Mouse (Mus musculus) MEL (cell line): ENCODE results near the gene Zfp683. TPM values are rescaled to one million over a fixed set of nuclear protein-coding genes. Genes with fewer than 3 reads are reported as not detected.

ENCODE experiments used
- DNase-seq: peaks from one replicate; pipeline ENCODE4 v3.0.0; 2011; ENCODE audit warnings: low read depth, low spot score
- H3K27ac ChIP-seq: 2 replicates; pipeline ENCODE4 v1.5.1; 2012; ENCODE audit warnings: low read depth, mild to moderate bottlenecking, control low read depth, low read length, moderate library complexity; ENCODE audit not compliant: control insufficient read depth
- H3K27me3 ChIP-seq, 2 experiments: fragments of 150-350 bp in 1 of 2; sonication (generic) in 1 of 2; 2 replicates each; pipeline ENCODE4 v1.6.1; 2012; ENCODE audit warnings: low read length in 2 of 2, mild to moderate bottlenecking in 2 of 2, improper control_type of control experiment in 1 of 2, moderate library complexity in 1 of 2; ENCODE audit not compliant: insufficient read depth in 2 of 2, control insufficient read depth in 1 of 2
- H3K36me3 ChIP-seq, 2 experiments: 2 replicates each; pipeline ENCODE4 v1.6.1; 2012 to 2014; ENCODE audit warnings: low read length in 2 of 2, improper control_type of control experiment in 1 of 2, inconsistent platforms in 1 of 2, mild to moderate bottlenecking in 1 of 2; ENCODE audit not compliant: insufficient read depth in 2 of 2, control insufficient read depth in 1 of 2
- H3K4me1 ChIP-seq, 2 experiments: fragments of 150-350 bp in 1 of 2; sonication (generic) in 1 of 2; 2 replicates each; pipeline ENCODE4 v1.6.1; 2012; ENCODE audit warnings: low read length in 2 of 2, improper control_type of control experiment in 1 of 2, mild to moderate bottlenecking in 1 of 2; ENCODE audit not compliant: insufficient read depth in 2 of 2, control insufficient read depth in 1 of 2
- H3K4me3 ChIP-seq, 2 experiments: fragments of 150-350 bp in 1 of 2; sonication (generic) in 1 of 2; 2 replicates each; pipeline ENCODE4 v1.5.1; 2012; ENCODE audit warnings: low read depth in 2 of 2, low read length in 2 of 2, mild to moderate bottlenecking in 2 of 2, moderate library complexity in 2 of 2, control low read depth in 1 of 2, improper control_type of control experiment in 1 of 2; ENCODE audit not compliant: control insufficient read depth in 1 of 2, insufficient read depth in 1 of 2
- H3K79me2 ChIP-seq: 2 replicates; pipeline ENCODE4 v1.6.1; 2012; ENCODE audit warnings: mild to moderate bottlenecking, low read length, moderate library complexity; ENCODE audit not compliant: control insufficient read depth, poor library complexity, insufficient read depth
- H3K9ac ChIP-seq: 2 replicates; pipeline ENCODE4 v1.6.1; 2012; ENCODE audit warnings: low read depth, mild to moderate bottlenecking, control low read depth, low read length, moderate library complexity; ENCODE audit not compliant: control insufficient read depth, poor library complexity, severe bottlenecking
- H3K9me3 ChIP-seq: fragments of 150-350 bp; sonication (generic); replicated peaks from 2 replicates; pipeline ENCODE4 v1.6.1; 2012; ENCODE audit warnings: mild to moderate bottlenecking, low read length, improper control_type of control experiment, moderate library complexity; ENCODE audit not compliant: insufficient read depth
- BHLHE40 ChIP-seq: IDR thresholded peaks from 2 replicates; pipeline ENCODE4 v1.6.1; 2012; ENCODE audit warnings: low read depth, mild to moderate bottlenecking, inconsistent platforms, low read length, improper control_type of control experiment, borderline replicate concordance
- CHD2 ChIP-seq: IDR thresholded peaks from 2 replicates; pipeline ENCODE4 v1.6.1; 2011; ENCODE audit warnings: low read length, improper control_type of control experiment
- CTCF ChIP-seq, 3 experiments: IDR thresholded peaks in 2 of 3; conservative IDR thresholded peaks in 1 of 3; 2 replicates each; pipeline ENCODE4 v1.5.1; 2011 to 2012; ENCODE audit warnings: low read length in 3 of 3, low read depth in 2 of 3, mild to moderate bottlenecking in 2 of 3, improper control_type of control experiment in 1 of 3, inconsistent platforms in 1 of 3, mixed read lengths in 1 of 3, moderate library complexity in 1 of 3; ENCODE audit not compliant: control insufficient read depth in 1 of 3, insufficient read depth in 1 of 3, poor library complexity in 1 of 3, severe bottlenecking in 1 of 3
- E2F4 ChIP-seq: IDR thresholded peaks from 2 replicates; pipeline ENCODE4 v1.6.1; 2011; ENCODE audit warnings: low read depth, low read length, improper control_type of control experiment, borderline replicate concordance
- ELF1 ChIP-seq: IDR thresholded peaks from 2 replicates; pipeline ENCODE4 v1.6.1; 2014; ENCODE audit warnings: low read depth, mild to moderate bottlenecking, inconsistent platforms, low read length, improper control_type of control experiment, moderate library complexity
- EP300 ChIP-seq, 2 experiments: IDR thresholded peaks; 2 replicates each; pipeline ENCODE4 v1.6.1; 2011; ENCODE audit warnings: improper control_type of control experiment in 2 of 2, low read length in 2 of 2, low read depth in 1 of 2, mild to moderate bottlenecking in 1 of 2
- GATA1 ChIP-seq: IDR thresholded peaks from 2 replicates; pipeline ENCODE4 v1.6.1; 2011; ENCODE audit warnings: low read depth, low read length, improper control_type of control experiment
- HCFC1 ChIP-seq: IDR thresholded peaks from 2 replicates; pipeline ENCODE4 v1.6.1; 2012; ENCODE audit warnings: low read depth, mild to moderate bottlenecking, inconsistent platforms, low read length, improper control_type of control experiment, moderate library complexity
- MAFK ChIP-seq: IDR thresholded peaks from 2 replicates; pipeline ENCODE4 v1.6.1; 2011; ENCODE audit warnings: low read depth, mild to moderate bottlenecking, low read length, improper control_type of control experiment, borderline replicate concordance
- MAZ ChIP-seq: IDR thresholded peaks from 2 replicates; pipeline ENCODE4 v1.6.1; 2012; ENCODE audit warnings: low read depth, mild to moderate bottlenecking, inconsistent platforms, low read length, improper control_type of control experiment
- MEF2A ChIP-seq: IDR thresholded peaks from 2 replicates; pipeline ENCODE4 v1.6.1; 2014; ENCODE audit warnings: low read depth, mild to moderate bottlenecking, inconsistent platforms, low read length, improper control_type of control experiment; ENCODE audit not compliant: poor library complexity, insufficient replicate concordance, severe bottlenecking; ENCODE audit errors: extremely low read depth
- MYB ChIP-seq: IDR thresholded peaks from 2 replicates; pipeline ENCODE4 v1.6.1; 2011; ENCODE audit warnings: mild to moderate bottlenecking, low read depth, low read length, improper control_type of control experiment
- MYC ChIP-seq: IDR thresholded peaks from 2 replicates; pipeline ENCODE4 v1.6.1; 2011; ENCODE audit warnings: low read depth, mild to moderate bottlenecking, low read length, improper control_type of control experiment, moderate library complexity
- NELFE ChIP-seq: IDR thresholded peaks from 2 replicates; pipeline ENCODE4 v1.6.1; 2011; ENCODE audit warnings: low read depth, low read length, improper control_type of control experiment
- POLR2A ChIP-seq, 2 experiments: IDR thresholded peaks; 2 replicates each; pipeline ENCODE4 v1.6.1; 2011 to 2012; ENCODE audit warnings: low read length in 2 of 2, mild to moderate bottlenecking in 2 of 2, control low read depth in 1 of 2, improper control_type of control experiment in 1 of 2, low read depth in 1 of 2, moderate library complexity in 1 of 2; ENCODE audit not compliant: control insufficient read depth in 1 of 2, insufficient read depth in 1 of 2, poor library complexity in 1 of 2
- RCOR1 ChIP-seq: IDR thresholded peaks from 2 replicates; pipeline ENCODE4 v1.6.1; 2012; ENCODE audit warnings: low read depth, mild to moderate bottlenecking, inconsistent platforms, low read length, improper control_type of control experiment
- SIN3A ChIP-seq: IDR thresholded peaks from 2 replicates; pipeline ENCODE4 v1.6.1; 2012; ENCODE audit warnings: low read length, improper control_type of control experiment, inconsistent platforms
- SMC3 ChIP-seq: IDR thresholded peaks from 2 replicates; pipeline ENCODE4 v1.6.1; 2011; ENCODE audit warnings: low read depth, low read length, improper control_type of control experiment
- TAL1 ChIP-seq: IDR thresholded peaks from 2 replicates; pipeline ENCODE4 v1.6.1; 2012; ENCODE audit warnings: mild to moderate bottlenecking, inconsistent platforms, low read length, moderate library complexity, mixed read lengths
- TBP ChIP-seq: IDR thresholded peaks from 2 replicates; pipeline ENCODE4 v1.8.0; 2011; ENCODE audit warnings: low read depth, low read length, improper control_type of control experiment
- TCF12 ChIP-seq: IDR thresholded peaks from 2 replicates; pipeline ENCODE4 v1.6.1; 2014; ENCODE audit warnings: low read depth, mild to moderate bottlenecking, inconsistent platforms, low read length, improper control_type of control experiment, moderate library complexity
- UBTF ChIP-seq: IDR thresholded peaks from 2 replicates; pipeline ENCODE4 v1.6.1; 2012; ENCODE audit warnings: low read depth, mild to moderate bottlenecking, inconsistent platforms, low read length, improper control_type of control experiment, moderate library complexity, borderline replicate concordance; ENCODE audit not compliant: insufficient read depth
- ZMIZ1 ChIP-seq: IDR thresholded peaks from 2 replicates; pipeline ENCODE4 v1.6.1; 2012; ENCODE audit warnings: low read depth, mild to moderate bottlenecking, inconsistent platforms, low read length, improper control_type of control experiment, moderate library complexity
- ZNF384 ChIP-seq: IDR thresholded peaks from 2 replicates; pipeline ENCODE4 v1.6.1; 2012; ENCODE audit warnings: low read depth, mild to moderate bottlenecking, inconsistent platforms, low read length, improper control_type of control experiment
- polyA plus RNA-seq, 2 experiments: library from polyadenylated mRNA; stranded (reverse) in 1 of 2; unstranded in 1 of 2; fragments of >175 nt in 1 of 2; fragments of >200 nt in 1 of 2; gene quantifications; 2 replicates each; pipeline versions ENCODE4 v1.2.1 to v1.2.4; 2012; ENCODE audit warnings: low replicate concordance in 2 of 2, low read depth in 1 of 2; ENCODE audit not compliant: insufficient read length in 2 of 2, insufficient read depth in 1 of 2, missing spikeins in 1 of 2
- total RNA-seq: library from RNA; depleted of rRNA; stranded (reverse); fragments of 300-350 nt; gene quantifications from 2 replicates; pipeline ENCODE4 v1.2.3, GENCODE M21; 2012

Gene Zfp683
- total and polyA plus RNA-seq, 3 experiments = not detected

DNA sequence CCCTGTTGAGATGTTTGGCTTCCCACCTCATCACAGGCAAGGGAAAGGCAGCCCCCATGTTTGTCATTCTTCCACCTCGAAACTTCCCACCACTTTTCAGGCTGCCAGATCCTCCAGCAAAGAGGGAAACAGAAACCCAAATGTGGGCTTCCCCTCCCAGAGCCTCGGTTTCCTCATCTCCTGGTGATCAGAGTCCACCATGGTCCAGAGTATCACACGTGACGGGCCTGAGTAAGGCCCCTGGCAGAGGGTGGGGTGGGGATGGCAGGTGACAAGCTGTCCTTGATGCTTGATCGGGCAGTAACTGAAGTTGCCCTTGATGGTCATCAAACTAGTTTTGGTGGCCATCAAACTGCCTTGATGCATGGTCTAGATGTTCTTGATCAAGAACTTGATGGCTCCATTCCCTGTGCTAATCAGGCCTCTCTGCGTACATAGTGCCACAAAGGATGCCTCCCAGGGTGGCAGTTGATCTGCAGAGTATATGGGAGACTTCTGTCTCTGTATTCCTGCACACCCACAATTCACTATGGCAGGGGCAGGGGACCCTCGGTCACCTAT is 40.4 kb downstream of the Zfp683 start:
- DNase-seq = no peak
- TF ChIP-seq MYB = no peak
- TF ChIP-seq MEF2A = no peak
- TF ChIP-seq UBTF = no peak
- Histone ChIP-seq H3K9me3 (no peaks in the 10 kb centered on the region), H3K4me1 (peaks cover 6 to 21% of the 10 kb centered on the region in 2 experiments), H3K79me2 (no peaks in the 10 kb centered on the region), H3K27me3 (no peaks in the 10 kb centered on the region), H3K9ac (no peak overlapping the region), H3K4me3 (no peak overlapping the region), H3K36me3 (peaks cover 0 to 11% of the 10 kb centered on the region in 2 experiments; a peak in 2 of 4 replicates), H3K27ac (no peak overlapping the region)

DNA sequence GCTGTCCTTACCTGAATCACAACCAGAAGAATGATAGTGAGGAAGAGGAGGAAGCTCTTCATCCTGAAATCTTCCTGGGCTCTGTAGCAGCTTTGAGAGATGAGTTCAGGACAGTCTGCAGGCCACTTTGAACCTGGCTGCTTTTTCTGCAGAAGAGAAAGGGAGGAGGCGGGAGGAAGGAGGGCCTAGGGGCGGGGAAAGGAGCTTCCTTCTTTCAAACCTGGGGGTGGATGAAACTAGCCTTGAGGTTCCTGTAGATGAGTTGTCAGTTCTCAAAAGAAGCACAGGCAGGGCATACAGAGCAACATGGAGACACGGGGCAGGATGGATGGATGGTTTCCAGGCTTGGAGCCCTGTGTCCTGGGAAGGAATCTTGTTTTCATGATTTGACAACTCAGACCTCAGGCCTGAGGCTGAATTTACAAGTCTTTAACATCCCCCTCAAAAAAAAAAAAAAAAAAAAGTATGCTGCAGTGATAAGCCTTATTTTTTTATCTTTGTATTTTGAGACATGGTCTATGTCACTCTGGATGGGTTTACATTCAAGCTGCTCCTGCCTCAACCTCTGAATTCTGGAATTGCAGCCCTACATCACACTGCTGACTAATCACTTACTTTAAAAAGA is 41.4 kb downstream of the Zfp683 start, which contains the start of gene Cd52:
Gene Cd52 (minus strand): TSS at position 160 of the 625 bp plus-strand sequence.
- Histone ChIP-seq H3K27ac (no peak within 1 kb of the TSS; the same call in 1 of the 2 replicates), H3K79me2 (no peaks in the 10 kb centered on the region), H3K9ac (no peak within 1 kb of the TSS), H3K27me3 (no peaks in the 10 kb centered on the region), H3K9me3 (no peaks in the 10 kb centered on the region), H3K4me1 (peaks cover 6 to 21% of the 10 kb centered on the region in 2 experiments), H3K4me3 (no peak within 1 kb of the TSS), H3K36me3 (peaks cover 0 to 11% of the 10 kb centered on the region in 2 experiments; a peak in 2 of 4 replicates)
- TF ChIP-seq GATA1 = peak; percentile 34
- peak; percentile 42; the same call in 1 of the 2 replicates for TF ChIP-seq SIN3A
- 0 out of 2 replicates have a peak, but pooled peaks have one; percentile 23 for TF ChIP-seq MAFK
- TF ChIP-seq ZNF384 = peak; percentile 95
- peak in 1 of 2 experiments; percentile 31; a peak in 1 of 4 replicates for TF ChIP-seq POLR2A (IDR thresholded peaks at IDR 0.05; ENCODE audit: control insufficient read depth in 1 of 2, insufficient read depth in 1 of 2, low read depth in 1 of 2, low read length in 2 of 2, poor library complexity in 1 of 2)
- TF ChIP-seq EP300 (IDR thresholded peaks at IDR 0.05; ENCODE audit: low read depth in 1 of 2, low read length in 2 of 2) = no peak
- TF ChIP-seq ZMIZ1 = no peak
- TF ChIP-seq E2F4 = no peak
- TF ChIP-seq MAZ = 0 out of 2 replicates have a peak, but pooled peaks have one; percentile 36
- peak; percentile 87 for DNase-seq

DNA sequence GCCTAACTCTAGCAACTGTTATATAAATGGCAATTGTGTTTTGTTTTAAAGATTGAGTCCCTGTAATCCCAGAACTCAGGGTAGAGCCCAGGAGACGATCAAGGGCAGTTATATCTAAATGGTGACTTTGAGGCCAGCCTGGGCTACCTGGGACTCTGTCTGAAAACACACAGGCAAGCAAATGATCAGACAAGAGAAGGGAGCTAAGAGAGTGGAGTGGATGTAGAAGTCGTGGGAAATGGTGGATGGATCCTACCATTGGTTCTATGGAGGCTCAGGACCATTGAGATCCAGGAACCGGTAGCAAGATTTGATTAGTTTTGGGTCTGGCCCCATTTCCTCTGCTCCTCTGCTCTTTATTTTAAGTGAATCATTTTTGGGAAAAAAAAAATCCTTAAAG is 42.5 kb downstream of the Zfp683 start:
- no peaks in the 10 kb centered on the region for H3K27me3 ChIP-seq
- peaks cover 0 to 11% of the 10 kb centered on the region in 2 experiments; a peak in 2 of 4 replicates for H3K36me3 ChIP-seq
- H3K27ac ChIP-seq = no peak overlapping the region
- H3K79me2 ChIP-seq = no peaks in the 10 kb centered on the region
- H3K4me1 ChIP-seq = peaks cover 6 to 21% of the 10 kb centered on the region in 2 experiments
- no peaks in the 10 kb centered on the region for H3K9me3 ChIP-seq
- H3K4me3 ChIP-seq = no peak overlapping the region
- DNase-seq = no peak
- H3K9ac ChIP-seq = no peak overlapping the region
- no peak for TF ChIP-seq MYC
- TF ChIP-seq MEF2A = no peak
- TF ChIP-seq MAFK = no peak
- no peak for TF ChIP-seq MYB
- no peak for TF ChIP-seq ELF1
- TF ChIP-seq SMC3 = no peak
- no peak for TF ChIP-seq CTCF (IDR thresholded peaks at IDR 0.05 in 2 of 3, conservative IDR thresholded peaks at IDR 0.05 in 1 of 3; ENCODE audit: control insufficient read depth in 1 of 3, insufficient read depth in 1 of 3, low read depth in 2 of 3, low read length in 3 of 3, poor library complexity in 1 of 3, severe bottlenecking in 1 of 3)
- no peak for TF ChIP-seq BHLHE40
- TF ChIP-seq TAL1 = no peak
- no peak for TF ChIP-seq TBP
- no peak for TF ChIP-seq CHD2
- no peak for TF ChIP-seq RCOR1
- TF ChIP-seq HCFC1 = no peak
- no peak for TF ChIP-seq TCF12
- no peak for TF ChIP-seq GATA1
- no peak for TF ChIP-seq ZMIZ1
- no peak for TF ChIP-seq NELFE
